Comparison of ENCODE assay signal across 9 mouse cellular contexts in the genomic region with DNA sequence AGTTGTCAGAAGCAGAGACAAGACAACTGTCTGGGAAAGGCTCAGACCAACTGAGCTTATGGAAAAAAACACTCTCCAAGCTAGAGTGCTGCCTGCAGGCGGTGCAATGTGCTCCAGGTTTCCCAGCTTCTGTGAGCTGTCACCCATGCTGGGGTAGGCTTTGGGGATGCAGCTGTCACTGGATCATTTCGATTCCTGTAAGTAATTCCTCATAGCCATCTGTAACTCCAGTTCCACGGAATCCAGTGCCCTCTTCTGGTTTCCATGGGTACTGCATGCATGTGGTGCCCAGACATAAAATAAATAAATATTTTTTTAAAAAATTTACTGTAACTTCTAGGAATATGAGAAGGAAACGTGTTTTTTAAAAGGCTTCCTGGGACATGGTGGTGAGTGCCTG. TPM values are rescaled to one million over a fixed set of nuclear protein-coding genes. Genes with fewer than 3 reads are reported as not detected.
DNase-seq lines count a peak whose midpoint lies in the region; ATAC-seq and TF ChIP-seq lines count a peak whose summit lies in the region.
"Had no signal": no experiment of that assay in that cellular context is flagged by ENCODE, and none has a peak within 500 bp of the region (broad histone marks: within the 10 kb centered on the region; RNA-seq: fewer than 3 reads in every experiment).

No protein-coding gene starts in this region.

- H3K4me1 ChIP-seq in heart, adult 2 months (ENCODE audit: control insufficient read depth, insufficient read depth, low read length), result no peaks in the 10 kb centered on the region
- H3K4me1 ChIP-seq in heart, embryonic 12.5 days (replicated peaks), result no peaks in the 10 kb centered on the region
- H3K4me1 ChIP-seq in cortical plate, adult 2 months (ENCODE audit: control insufficient read depth, insufficient read depth, low read length), result no peaks in the 10 kb centered on the region
- H3K4me1 ChIP-seq in midbrain, embryonic 10.5 days, result no peaks in the 10 kb centered on the region
- H3K4me1 ChIP-seq in stomach, postnatal 0 days (replicated peaks; ENCODE audit: control insufficient read depth, insufficient read depth), result no peaks in the 10 kb centered on the region

- no peak for TF ChIP-seq POLR2A in heart, adult 2 months (IDR thresholded peaks at IDR 0.05; ENCODE audit: insufficient read depth, low read depth, low read length)
- no peak for TF ChIP-seq POLR2A in cortical plate, adult 2 months (IDR thresholded peaks at IDR 0.05; ENCODE audit: extremely low read depth, insufficient read depth, low read length)

- H3K27ac ChIP-seq in heart, adult 2 months, result no peak overlapping the region
- H3K27ac ChIP-seq in heart, embryonic 12.5 days (ENCODE audit: poor library complexity, severe bottlenecking), result no peak overlapping the region
- H3K27ac ChIP-seq in cortical plate, adult 2 months (ENCODE audit: insufficient read depth, low read length), result no peak overlapping the region
- no peak overlapping the region for H3K27ac ChIP-seq in midbrain, embryonic 10.5 days (replicated peaks)
- H3K27ac ChIP-seq in stomach, postnatal 0 days (replicated peaks), result no peak overlapping the region

- DNase-seq in heart, adult 2 months, result peak; percentile 38 to 57
- DNase-seq in adipocyte (ENCODE audit: low spot score), result peak; percentile 75
- DNase-seq in layer of hippocampus, postnatal 36 days, result peak; percentile 55 to 60
- DNase-seq in midbrain, embryonic 10.5 days (ENCODE audit: low spot score), result peak; percentile 59
- peak; percentile 62 for DNase-seq in stomach, postnatal 0 days (ENCODE audit: low spot score)

- H3K4me3 ChIP-seq in heart, adult 2 months, result no peak overlapping the region
- no peak overlapping the region for H3K4me3 ChIP-seq in heart, embryonic 12.5 days
- H3K4me3 ChIP-seq in cortical plate, adult 2 months (ENCODE audit: insufficient read depth, low read length), result no peak overlapping the region
- H3K4me3 ChIP-seq in midbrain, embryonic 10.5 days, result no peak overlapping the region
- no peak overlapping the region for H3K4me3 ChIP-seq in stomach, postnatal 0 days (ENCODE audit: low read depth, low read length)

- no peaks in the 10 kb centered on the region for H3K9me3 ChIP-seq in heart, embryonic 12.5 days (replicated peaks)
- no peaks in the 10 kb centered on the region for H3K9me3 ChIP-seq in midbrain, embryonic 10.5 days (replicated peaks)
- no peaks in the 10 kb centered on the region for H3K9me3 ChIP-seq in stomach, postnatal 0 days (ENCODE audit: control insufficient read depth, low read length)

- ATAC-seq in heart, embryonic 12.5 days (ENCODE audit: insufficient number of reproducible peaks, low FRiP score), result no peak
- ATAC-seq in granulocyte monocyte progenitor cell, adult 5-6 weeks (replicated peaks; ENCODE audit: poor library complexity, severe bottlenecking), result peak; percentile 63
- no peak for ATAC-seq in stomach, postnatal 0 days (ENCODE audit: low FRiP score, low TSS enrichment)

- TF ChIP-seq EP300 in heart, adult 2 months (IDR thresholded peaks at IDR 0.05; ENCODE audit: insufficient read depth, low read depth, low read length), result no peak
- TF ChIP-seq EP300 in stomach, postnatal 0 days (optimal IDR thresholded peaks at IDR 0.05), result no peak

- 32% methylated on average over 4 of the region's 4 CpGs for WGBS in heart, adult 2 months
- WGBS in heart, embryonic 12.5 days, result 26% methylated on average over 4 of the region's 4 CpGs
- 24% methylated on average over 4 of the region's 4 CpGs for WGBS in midbrain, embryonic 10.5 days
- WGBS in stomach, postnatal 0 days, result 26% methylated on average over 4 of the region's 4 CpGs

- H3K79me2 ChIP-seq in heart, adult 2 months (replicated peaks; ENCODE audit: control insufficient read depth, insufficient read depth, low read length), result no peaks in the 10 kb centered on the region; the same call in 1 of the 2 replicates

- intact Hi-C loops in heart, adult 2 months (cut with DNase I), result loop anchor here (2.0 to 5.0 kb wide), 3 partner anchors 38 to 192 kb away; no protein-coding TSS in a partner anchor

- H3K27me3 ChIP-seq in heart, adult 2 months (ENCODE audit: control insufficient read depth, insufficient read depth, low read length), result no peaks in the 10 kb centered on the region
- no peaks in the 10 kb centered on the region for H3K27me3 ChIP-seq in heart, embryonic 12.5 days (replicated peaks)
- no peaks in the 10 kb centered on the region for H3K27me3 ChIP-seq in midbrain, embryonic 10.5 days (ENCODE audit: low read depth, poor library complexity, severe bottlenecking)
- no peaks in the 10 kb centered on the region for H3K27me3 ChIP-seq in stomach, postnatal 0 days (ENCODE audit: control insufficient read depth, insufficient read depth, low read length)

- no peak overlapping the region for H3K4me2 ChIP-seq in heart, embryonic 12.5 days
- H3K4me2 ChIP-seq in stomach, postnatal 0 days (replicated peaks; ENCODE audit: low read depth), result no peak overlapping the region

- TF ChIP-seq CTCF in heart, adult 2 months (IDR thresholded peaks at IDR 0.05), result peak; percentile 92; the same call in 1 of the 2 replicates
- peak; percentile 76 for TF ChIP-seq CTCF in cortical plate, adult 2 months (IDR thresholded peaks at IDR 0.05; ENCODE audit: extremely low read depth, insufficient read depth, low read length)
- peak; percentile 85 for TF ChIP-seq CTCF in stomach, postnatal 0 days (IDR thresholded peaks at IDR 0.05; ENCODE audit: low read depth)

- H3K36me3 ChIP-seq in heart, adult 2 months (ENCODE audit: control insufficient read depth, insufficient read depth, low read length), result peaks cover 2% of the 10 kb centered on the region
- H3K36me3 ChIP-seq in heart, embryonic 12.5 days, result peaks cover 33% of the 10 kb centered on the region
- no peaks in the 10 kb centered on the region for H3K36me3 ChIP-seq in midbrain, embryonic 10.5 days
- H3K36me3 ChIP-seq in stomach, postnatal 0 days (ENCODE audit: control insufficient read depth, insufficient read depth, low read length), result peaks cover 3% of the 10 kb centered on the region; the same call in 1 of the 2 replicates

- H3K9ac ChIP-seq in heart, adult 2 months (ENCODE audit: low read depth, low read length), result no peak overlapping the region
- H3K9ac ChIP-seq in heart, embryonic 12.5 days, result no peak overlapping the region
- no peak overlapping the region for H3K9ac ChIP-seq in stomach, postnatal 0 days (ENCODE audit: low read length)

RNA-seq across cellular contexts. Expression of a gene that starts 5.2 kb away (rescaled TPM):
- total RNA-seq in heart, adult 2 months (2021), result not detected
- not detected in 2 replicates for polyA plus RNA-seq in heart, adult 2 months (2012; rRNA removed)
- polyA plus RNA-seq in heart, embryonic 12.5 days (2016; fragmentation: Nextera tagmentation; extraction: Ambion mirVana), result not detected in 2 replicates
- polyA plus RNA-seq in cortical plate, adult 2 months (2012; rRNA removed), result not detected in 2 replicates
- not detected in 2 replicates for total RNA-seq in granulocyte monocyte progenitor cell, adult 5-6 weeks (2014; fragmentation: Nextera tagmentation)
- not detected in 2 replicates for total RNA-seq in granulocyte monocyte progenitor cell, adult 5-6 weeks (2017)
- total RNA-seq in layer of hippocampus, postnatal 36 days (2021), result not detected
- polyA plus RNA-seq in midbrain, embryonic 10.5 days (2016; fragmentation: Nextera tagmentation; extraction: Ambion mirVana), result not detected in 2 replicates
- polyA plus RNA-seq in stomach, postnatal 0 days (2015; fragmentation: Nextera tagmentation; extraction: Ambion mirVana), result not detected in 2 replicates
- polyA plus RNA-seq: liver, embryonic 16.5 days had no signal

RNA-seq across cellular contexts. Expression of a gene that starts 10.0 kb away (rescaled TPM):
- 10 to 100 TPM; 54.6 to 65.7 TPM for total RNA-seq in heart, adult 2 months (2021)
- 47.9 and 57.7 TPM in 2 replicates for polyA plus RNA-seq in heart, adult 2 months (2012; rRNA removed)
- 41.7 and 45.6 TPM in 2 replicates for polyA plus RNA-seq in heart, embryonic 12.5 days (2016; fragmentation: Nextera tagmentation; extraction: Ambion mirVana)
- polyA plus RNA-seq in cortical plate, adult 2 months (2012; rRNA removed), result 45.8 and 51.7 TPM in 2 replicates
- total RNA-seq in granulocyte monocyte progenitor cell, adult 5-6 weeks (2014; fragmentation: Nextera tagmentation), result 30.8 and 32.4 TPM in 2 replicates
- total RNA-seq in granulocyte monocyte progenitor cell, adult 5-6 weeks (2017), result 57.2 and 58.4 TPM in 2 replicates
- 10 to 100 TPM; 43.9 to 45.3 TPM for total RNA-seq in layer of hippocampus, postnatal 36 days (2021)
- 12.6 and 13.2 TPM in 2 replicates for polyA plus RNA-seq in midbrain, embryonic 10.5 days (2016; fragmentation: Nextera tagmentation; extraction: Ambion mirVana)
- polyA plus RNA-seq in stomach, postnatal 0 days (2015; fragmentation: Nextera tagmentation; extraction: Ambion mirVana), result 54.1 and 55.9 TPM in 2 replicates
